Mouse (Mus musculus) regulatory T cell (primary cell): ENCODE results near the gene Ptpn7.

Experiments
- in situ Hi-C: fragments of 300-600 bp; cut with MboI, MseI; formaldehyde crosslinking; loops from one replicate; pipeline ENCODE4 v1.15.1; 2025; ENCODE audit warnings: high pct_unique_total_duplicates

The Ptpn7 gene

GRCm38 (mm10) chr1:135128986-135129385 is 3.5 kb upstream of the Ptpn7 start:
- in situ Hi-C loops = no loop called here

GRCm38 (mm10) chr1:135129543-135130183 is 2.8 kb upstream of the Ptpn7 start:
- in situ Hi-C loops = loop anchor here (10.0 kb wide), 1 partner anchor 575 kb away; no protein-coding TSS in a partner anchor

GRCm38 (mm10) chr1:135130376-135131018 is 2.0 kb upstream of the Ptpn7 start:
- in situ Hi-C loops = loop anchor here (10.0 kb wide), 1 partner anchor 576 kb away; no protein-coding TSS in a partner anchor

- in situ Hi-C loops = loop anchor here (10.0 kb wide), 1 partner anchor 576 kb away; no protein-coding TSS in a partner anchor
Observed at GRCm38 (mm10) chr1:135131034-135131433, 1.5 kb upstream of the Ptpn7 start.

GRCm38 (mm10) chr1:135131560-135131959 is 940 bp upstream of the Ptpn7 start:
- in situ Hi-C loops = loop anchor here (10.0 kb wide), 1 partner anchor 577 kb away; no protein-coding TSS in a partner anchor

- in situ Hi-C loops = loop anchor here (10.0 kb wide), 1 partner anchor 578 kb away; no protein-coding TSS in a partner anchor
Observed at GRCm38 (mm10) chr1:135132893-135133369, 431 bp downstream of the Ptpn7 start.

- in situ Hi-C loops = loop anchor here (10.0 kb wide), 1 partner anchor 579 kb away; no protein-coding TSS in a partner anchor
Observed at GRCm38 (mm10) chr1:135133678-135134435, 1.4 kb downstream of the Ptpn7 start.

- in situ Hi-C loops = loop anchor here (10.0 kb wide), 1 partner anchor 580 kb away; no protein-coding TSS in a partner anchor
Observed at GRCm38 (mm10) chr1:135135111-135135787, 2.7 kb downstream of the Ptpn7 start.

- in situ Hi-C loops = loop anchor here (10.0 kb wide), 1 partner anchor 582 kb away; no protein-coding TSS in a partner anchor
Observed at GRCm38 (mm10) chr1:135136500-135136899, 4.0 kb downstream of the Ptpn7 start.

- in situ Hi-C loops = loop anchor here (10.0 kb wide), 1 partner anchor 585 kb away; no protein-coding TSS in a partner anchor
Observed at GRCm38 (mm10) chr1:135139906-135140305, 7.4 kb downstream of the Ptpn7 start.

- in situ Hi-C loops = no loop called here
Observed at GRCm38 (mm10) chr1:135142452-135142851, 10.0 kb downstream of the Ptpn7 start.

GRCm38 (mm10) chr1:135143940-135144339 is 11.4 kb downstream of the Ptpn7 start:
- in situ Hi-C loops = no loop called here

GRCm38 (mm10) chr1:135146077-135146945 is 13.8 kb downstream of the Ptpn7 start, which contains the start of gene Arl8a:
Gene Arl8a, plus strand, starts transcription at chr1:135146824.
- in situ Hi-C loops = no loop called here

GRCm38 (mm10) chr1:135146946-135147701 is 14.6 kb downstream of the Ptpn7 start:
- in situ Hi-C loops = no loop called here

- in situ Hi-C loops = no loop called here
Observed at GRCm38 (mm10) chr1:135147702-135148058, 15.2 kb downstream of the Ptpn7 start.

GRCm38 (mm10) chr1:135148476-135148875 is 16.0 kb downstream of the Ptpn7 start:
- in situ Hi-C loops = no loop called here

- in situ Hi-C loops = no loop called here
Observed at GRCm38 (mm10) chr1:135148996-135149395, 16.5 kb downstream of the Ptpn7 start.

GRCm38 (mm10) chr1:135154011-135154410 is 21.5 kb downstream of the Ptpn7 start:
- in situ Hi-C loops = loop anchor here (25.0 kb wide), 1 partner anchor 208 kb away; no protein-coding TSS in a partner anchor

- in situ Hi-C loops = loop anchor here (25.0 kb wide), 1 partner anchor 208 kb away; no protein-coding TSS in a partner anchor
Observed at GRCm38 (mm10) chr1:135154411-135154959, 22.0 kb downstream of the Ptpn7 start.
